Mouse (Mus musculus): ENCODE results near the gene Rmdn2.

Gene Rmdn2

DNA sequence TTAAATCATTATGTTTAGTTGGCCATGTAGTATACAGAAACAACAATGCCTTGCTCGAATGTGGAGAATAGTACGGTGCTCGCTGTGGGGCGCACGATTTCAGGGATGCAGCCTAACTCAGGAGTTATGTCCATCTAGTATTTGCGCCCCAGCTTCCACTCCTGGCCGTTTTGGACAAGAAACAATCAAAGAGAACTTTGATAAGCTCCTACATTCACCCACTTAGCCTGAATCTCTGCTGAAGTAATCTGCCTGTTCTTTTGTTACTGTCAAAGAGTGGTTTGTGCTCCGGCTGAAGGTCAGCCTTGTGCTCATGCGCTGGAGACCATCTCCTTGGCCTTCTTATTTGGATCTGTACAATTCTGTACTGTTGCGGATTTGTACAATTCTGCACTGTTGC is 6.8 kb downstream of the Rmdn2 start:
- DNase-seq, result no peak

DNA sequence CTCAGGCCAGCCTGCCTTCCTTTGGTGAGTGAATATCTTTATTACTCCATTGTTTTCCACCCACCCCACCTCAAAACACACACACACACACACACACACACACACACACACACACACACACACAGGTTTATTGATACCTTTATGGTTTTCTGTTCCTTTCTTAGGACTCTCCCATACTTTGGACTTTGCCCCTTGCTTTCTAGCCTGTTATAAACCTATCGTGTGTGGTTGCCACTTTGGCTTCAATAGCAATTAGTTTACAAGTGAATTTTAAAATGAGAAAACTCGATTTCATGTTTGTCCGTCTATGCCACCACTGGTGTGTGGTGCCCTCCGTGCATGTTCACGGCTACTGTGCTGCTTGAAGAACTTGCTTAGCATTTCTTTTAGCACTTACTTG is 7.3 kb downstream of the Rmdn2 start:
- no peak for DNase-seq

DNA sequence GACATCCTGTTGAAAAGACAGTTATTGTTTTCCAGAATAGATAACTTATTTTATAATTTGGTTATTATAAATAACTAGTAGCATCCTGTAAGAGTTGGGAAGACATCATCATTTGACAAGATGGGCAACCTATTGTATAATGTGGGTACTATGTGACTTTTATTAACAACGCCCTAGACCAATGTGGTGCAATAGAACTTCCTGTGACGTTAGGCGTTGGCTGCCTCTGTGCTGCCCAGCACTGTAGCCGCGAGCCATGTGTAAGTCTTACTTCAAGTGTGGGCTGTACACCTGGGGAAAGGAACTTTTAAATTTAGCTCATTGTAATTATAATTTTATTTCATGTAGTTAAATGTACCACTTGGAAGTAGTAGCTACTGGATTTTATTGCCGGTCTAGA is 10.4 kb downstream of the Rmdn2 start:
- no peak for DNase-seq

DNA sequence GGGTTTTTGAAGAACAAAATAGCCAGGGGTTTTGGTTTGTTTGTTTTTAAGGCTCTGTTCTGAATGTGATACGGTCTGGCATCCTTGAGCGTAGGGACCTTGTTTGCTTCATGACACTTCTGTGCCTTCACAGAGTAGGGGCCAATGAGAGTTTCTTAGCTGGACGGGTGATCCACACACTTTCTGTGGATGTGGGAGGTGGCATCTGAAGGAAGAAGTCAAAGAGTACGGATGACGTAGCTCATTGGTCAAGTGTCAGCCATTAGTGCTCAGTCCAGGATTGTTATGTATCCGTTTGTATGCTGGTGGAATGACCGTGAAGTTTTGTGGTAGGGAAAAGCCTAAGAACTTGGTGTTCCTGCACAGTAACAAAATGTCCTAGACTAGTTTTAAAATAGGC is 10.9 kb downstream of the Rmdn2 start:
- no peak for DNase-seq

DNA sequence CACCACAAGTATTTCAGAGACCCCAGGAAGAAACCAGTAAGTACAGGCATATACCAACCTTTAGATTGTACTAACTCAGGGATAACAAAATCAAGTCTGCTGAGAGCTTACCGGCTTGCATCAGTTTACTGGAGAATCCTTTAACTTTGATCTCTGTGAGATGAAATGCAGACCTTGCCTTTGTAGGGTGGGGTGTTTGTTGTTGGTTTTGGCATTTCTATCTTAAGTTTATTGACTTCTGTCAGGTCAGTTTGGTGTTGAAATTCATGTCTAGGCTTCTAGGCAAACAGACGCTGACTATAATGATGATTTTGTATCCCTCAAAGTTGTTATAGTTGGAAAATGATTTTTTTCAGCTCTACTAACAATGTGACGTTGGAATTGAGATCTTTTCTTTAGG is 12.2 kb downstream of the Rmdn2 start:
- DNase-seq, result no peak

DNA sequence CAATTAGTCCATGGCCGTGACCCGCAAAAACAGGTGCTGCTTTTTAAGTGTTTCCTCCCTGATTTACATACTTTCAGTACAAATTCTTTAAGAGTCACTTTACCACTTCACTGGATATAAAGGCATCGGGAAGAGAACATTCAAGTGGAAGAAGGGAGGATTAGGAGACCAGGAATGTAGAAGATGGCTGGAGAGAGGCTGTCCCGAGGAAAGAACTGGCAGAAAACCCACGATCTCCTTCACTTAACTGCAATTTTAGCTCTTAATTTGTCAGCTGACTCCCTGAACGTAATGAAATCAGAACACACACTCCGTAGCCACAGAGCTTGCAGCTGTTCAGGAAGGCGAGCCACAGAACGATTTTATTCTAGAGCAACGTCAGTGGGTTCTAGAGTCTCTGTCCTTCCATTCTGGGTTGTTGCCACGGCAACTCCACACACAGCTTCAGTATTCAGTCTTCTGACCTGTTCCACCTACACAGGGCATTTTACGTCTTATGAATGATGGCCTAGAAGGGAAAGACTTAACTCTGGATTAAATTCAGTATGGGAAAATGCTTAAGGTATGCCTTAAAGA is 14.7 kb downstream of the Rmdn2 start:
- no peak for DNase-seq

DNA sequence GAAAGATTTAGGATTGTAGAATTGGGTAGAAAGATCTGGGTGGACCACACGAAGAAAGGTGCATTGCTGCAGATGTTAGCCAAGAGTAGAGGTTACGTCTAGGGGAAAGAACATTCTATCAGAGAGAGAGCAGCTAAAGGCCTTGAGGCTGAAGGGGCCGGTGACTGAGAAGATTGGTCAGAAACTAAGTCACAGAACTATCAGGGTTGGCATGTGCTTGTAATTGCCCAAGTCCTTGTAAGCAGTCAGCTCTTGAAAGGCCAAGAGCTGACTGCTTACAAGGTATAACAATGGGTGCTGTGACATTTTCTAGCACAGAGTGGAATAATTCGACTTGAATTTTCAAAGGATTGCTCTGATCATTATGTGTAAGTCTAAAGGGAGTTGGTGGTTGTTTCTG is 38.2 kb downstream of the Rmdn2 start:
- DNase-seq, result no peak

DNA sequence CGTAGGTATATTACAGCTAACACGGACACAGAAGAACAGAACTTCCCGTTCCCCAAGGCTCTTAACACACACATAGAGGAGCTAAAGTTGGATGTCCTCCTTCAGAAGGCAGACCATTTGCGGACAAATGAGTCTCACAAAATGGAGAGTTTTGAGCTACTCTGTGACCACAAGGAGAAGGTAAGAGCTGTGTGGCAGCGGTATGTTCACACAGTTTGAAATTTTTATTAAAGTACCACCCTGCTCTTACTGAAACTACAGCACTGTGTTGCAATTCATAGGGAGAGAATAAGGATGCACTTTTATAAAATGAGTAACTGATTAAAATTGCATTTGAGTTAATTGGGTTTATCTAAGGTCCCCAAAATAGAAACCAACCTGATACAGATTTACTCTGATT is 38.6 kb downstream of the Rmdn2 start:
- no peak for DNase-seq

DNA sequence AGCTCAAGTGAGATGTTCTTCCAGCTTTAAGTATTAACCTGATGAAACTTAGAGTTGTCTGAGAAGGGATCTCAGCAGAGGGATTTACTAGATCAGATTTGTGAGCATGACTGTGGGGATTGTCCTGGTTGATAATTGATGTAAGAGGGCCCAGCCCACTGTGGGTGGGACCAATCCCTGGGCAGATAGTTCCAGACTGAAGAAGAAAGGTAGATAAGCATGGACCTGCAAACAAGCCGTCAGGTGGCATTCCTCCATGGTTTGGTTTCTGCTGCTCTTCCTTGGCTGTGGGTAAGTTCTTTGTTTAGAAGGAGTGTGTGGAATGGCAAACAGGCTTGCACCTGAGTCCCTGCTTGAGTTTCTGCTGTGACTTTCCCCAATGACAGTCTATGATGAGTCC is 41.5 kb downstream of the Rmdn2 start:
- no peak for DNase-seq

DNA sequence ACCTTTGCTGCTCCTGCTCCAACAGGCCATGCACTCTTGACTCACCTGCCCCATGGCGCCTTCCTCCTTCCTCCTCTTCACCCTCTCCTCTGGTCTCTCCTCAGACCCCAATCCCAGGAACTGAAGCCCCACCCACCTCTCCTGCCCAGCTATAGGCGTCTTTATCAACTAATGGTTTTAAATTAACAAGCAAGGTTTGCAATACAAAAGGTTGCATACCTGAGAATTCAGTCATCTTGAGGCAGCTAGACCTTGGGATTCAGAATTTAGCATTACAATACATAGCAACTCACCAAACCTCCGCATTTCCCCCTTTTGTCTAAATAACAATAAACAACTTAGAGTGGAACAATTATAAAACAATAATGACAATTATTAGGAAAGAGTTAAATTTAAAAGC is 42.5 kb downstream of the Rmdn2 start:
- DNase-seq, result no peak

DNA sequence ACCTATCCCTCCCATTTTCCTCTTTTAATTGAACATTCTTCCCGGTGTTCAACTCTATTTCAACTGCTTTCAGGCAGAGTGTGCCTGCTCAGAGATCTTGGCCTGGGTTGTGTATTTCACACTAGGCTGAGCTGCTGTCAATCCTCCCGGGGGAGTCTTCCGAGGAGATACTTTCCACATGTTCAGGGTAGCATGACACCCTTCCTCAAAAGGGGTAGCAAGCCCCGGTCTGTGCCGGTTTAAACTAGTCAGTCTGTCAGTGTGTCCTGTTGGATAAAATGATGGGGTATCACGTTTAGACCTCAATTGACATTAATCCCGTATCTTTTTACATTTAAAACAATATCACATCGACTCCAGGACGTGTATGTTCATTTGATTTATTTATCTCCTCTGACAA is 46.1 kb downstream of the Rmdn2 start:
- DNase-seq, result no peak

DNA sequence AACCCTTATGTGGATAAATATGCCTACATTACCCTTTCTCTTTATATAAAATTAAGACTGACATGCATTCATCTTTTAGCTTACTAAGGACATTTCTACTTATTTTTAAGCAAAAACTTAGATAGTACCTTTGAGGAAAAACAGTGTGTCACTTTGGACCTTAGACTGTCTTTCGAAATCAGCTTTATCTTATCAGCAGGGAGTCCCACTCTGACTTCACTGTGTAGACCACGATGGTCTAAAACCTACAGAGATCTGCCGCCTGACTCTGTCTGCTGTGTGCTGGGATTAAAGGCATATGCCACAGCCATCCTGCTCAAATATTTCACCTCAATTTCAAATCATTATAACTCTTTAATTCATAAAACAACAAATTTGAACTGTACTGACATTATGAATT is 46.8 kb downstream of the Rmdn2 start:
- no peak for DNase-seq

DNA sequence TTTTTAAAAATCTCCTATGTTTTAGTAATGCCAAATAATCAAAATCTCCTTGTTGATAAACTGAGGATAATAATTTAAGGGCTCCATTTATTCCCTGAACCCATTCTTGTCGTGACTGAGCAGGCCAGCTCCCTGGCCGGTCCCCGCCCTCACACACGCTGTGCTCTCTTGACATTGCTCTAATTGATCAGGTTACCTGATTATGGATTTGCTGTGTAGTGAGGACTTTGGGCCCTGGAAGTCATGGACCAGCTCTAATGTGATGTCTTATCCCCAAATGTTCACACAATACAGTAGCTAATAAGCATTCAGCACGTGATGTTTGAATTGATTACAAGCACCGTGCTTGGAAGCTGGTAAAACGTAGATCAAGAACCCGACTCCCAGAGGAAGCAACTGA is 47.2 kb downstream of the Rmdn2 start:
- no peak for DNase-seq

DNA sequence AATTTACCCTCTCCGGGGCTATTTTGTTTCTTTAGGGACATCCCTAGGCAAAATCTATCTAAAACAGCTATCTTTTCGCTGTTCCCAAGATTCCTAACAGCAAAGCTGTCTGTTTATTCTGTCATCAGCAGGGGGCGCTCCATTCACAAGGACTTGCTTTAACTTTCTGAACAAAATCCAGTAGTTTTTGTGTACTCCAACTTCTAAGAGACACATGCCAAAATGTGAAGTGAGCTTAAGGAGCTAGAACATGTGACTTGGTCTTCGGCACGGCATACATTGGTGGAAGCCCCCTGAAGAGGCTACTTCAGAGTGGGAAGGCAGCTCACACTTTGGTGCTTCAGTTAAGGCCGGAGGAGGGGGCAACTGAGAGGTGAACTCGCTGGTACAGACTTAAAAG is 49.7 kb downstream of the Rmdn2 start:
- peak; percentile 15 for DNase-seq

DNA sequence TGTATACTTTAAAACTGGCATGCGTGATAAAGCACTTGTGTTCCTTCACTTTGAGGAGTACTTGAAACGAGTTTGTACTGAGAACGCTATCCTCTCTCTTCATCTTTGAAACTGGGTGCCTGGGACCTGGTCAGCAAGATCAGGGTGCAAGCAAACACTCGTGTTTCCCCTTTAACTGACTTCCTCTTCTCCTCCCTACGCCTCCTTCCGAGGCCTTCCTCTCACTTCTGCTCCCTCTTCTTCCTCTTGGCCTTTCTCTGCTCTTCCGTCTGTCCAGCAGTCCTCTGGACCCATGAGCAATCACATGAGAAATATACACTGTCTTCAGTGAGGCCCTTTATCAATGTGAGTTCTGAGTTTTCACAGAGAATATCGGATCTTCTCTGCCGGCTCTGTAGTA is 50.2 kb downstream of the Rmdn2 start:
- DNase-seq, result no peak

DNA sequence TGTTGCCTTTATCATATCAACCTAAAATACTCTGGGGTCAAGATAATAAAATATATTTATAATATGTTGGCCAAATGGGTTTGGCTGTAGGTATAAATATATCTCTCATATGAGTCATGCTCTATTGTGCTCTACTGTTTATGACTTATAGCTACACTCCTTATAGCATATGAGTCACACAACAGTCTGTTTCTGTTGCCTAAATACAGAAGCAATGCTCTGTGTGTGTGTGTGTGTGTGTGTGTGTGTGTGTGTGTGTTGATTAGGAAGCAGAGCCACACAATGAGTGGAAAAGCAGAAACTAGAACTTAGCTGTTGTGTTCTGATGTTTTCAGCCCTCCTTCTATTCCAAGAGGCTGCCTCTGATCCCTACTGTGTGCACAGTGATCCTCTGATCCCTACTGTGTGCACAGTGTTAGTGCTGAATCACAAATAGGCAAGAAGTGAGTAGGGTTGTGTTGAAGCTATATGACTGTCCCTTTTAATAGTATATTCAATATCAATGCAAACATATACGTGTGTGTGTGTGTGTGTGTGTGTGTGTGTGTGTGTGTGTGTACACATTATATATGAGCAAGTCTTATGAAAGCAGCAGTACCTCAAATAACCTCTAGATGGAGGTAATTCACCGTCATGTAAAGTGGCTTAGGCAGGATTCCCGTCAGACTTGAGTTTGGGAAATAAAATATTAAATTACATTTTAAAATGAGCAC is 51.9 kb downstream of the Rmdn2 start:
- no peak for DNase-seq

DNA sequence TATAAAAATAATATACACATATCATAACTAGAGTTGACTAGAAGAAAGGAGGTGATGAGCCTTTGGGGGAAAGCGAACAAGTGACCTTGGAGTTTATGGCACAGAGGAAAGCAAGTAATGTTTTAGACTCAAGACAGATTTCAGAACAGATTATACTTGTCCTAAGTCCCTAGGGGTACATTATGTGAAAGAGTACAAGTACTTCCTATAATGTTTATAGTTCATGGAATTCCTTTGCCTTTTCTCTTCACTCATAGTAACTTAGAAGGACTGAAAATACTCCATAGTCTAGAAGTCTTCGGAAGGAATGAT is 52.4 kb downstream of the Rmdn2 start:
- DNase-seq, result no peak

DNA sequence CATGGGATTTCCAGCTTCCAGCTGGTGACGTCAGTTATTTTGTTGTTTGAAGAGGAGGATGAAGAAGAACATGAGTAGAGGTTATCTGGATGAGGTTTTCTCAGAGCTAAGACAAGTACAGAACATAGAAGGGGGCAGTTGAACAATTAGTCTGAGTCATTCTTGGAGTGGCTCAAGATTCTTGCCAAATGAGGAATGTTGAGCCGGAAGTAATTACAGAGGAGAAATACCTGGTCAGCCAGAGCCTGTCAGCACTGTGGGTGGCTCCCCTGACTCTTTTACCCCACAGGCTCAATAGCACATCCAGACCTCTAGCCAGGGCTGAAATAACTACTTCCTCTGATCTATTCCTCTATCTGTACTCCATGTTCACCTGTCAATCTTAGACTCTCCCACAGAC is 59.2 kb downstream of the Rmdn2 start:
- no peak for DNase-seq

DNA sequence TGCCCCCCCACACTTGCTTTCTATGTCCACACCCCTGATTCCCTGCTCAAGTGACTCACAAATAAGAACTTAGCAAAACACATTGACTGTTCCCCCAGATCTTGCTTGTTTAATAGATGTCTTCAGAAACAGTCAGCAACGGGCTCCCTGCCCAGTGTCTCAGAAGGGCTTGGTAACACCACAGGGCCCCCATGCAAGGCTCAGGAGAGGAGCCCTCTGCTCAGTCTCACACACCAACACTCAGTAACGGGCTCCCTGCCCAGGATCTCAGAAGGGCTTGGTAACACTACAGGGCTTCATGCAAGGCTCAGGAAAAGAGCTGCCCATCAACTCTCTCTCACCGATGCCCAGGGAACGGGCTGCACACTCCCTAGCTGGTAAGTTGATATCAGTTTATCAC is 83.4 kb downstream of the Rmdn2 start:
- DNase-seq, result no peak

DNA sequence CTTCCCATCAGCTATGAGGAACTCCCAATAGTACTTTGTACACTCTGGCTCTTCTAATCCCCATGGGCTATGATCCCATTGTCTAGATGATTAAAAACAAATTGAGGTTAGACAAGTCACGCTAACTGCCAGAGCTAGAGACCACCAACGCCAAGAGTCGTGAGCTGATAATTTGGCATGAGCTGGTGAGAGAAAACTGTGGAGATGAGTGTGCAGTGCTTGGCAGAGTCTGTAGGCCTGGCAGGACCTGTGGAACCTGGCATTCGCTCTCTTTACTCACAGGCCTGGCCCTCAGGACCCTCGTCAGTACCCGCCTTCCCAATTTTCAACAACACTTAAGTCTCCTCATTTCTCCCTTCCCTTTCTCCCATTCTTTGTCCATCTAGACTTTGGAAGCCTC is 83.9 kb downstream of the Rmdn2 start:
- no peak for DNase-seq

DNA sequence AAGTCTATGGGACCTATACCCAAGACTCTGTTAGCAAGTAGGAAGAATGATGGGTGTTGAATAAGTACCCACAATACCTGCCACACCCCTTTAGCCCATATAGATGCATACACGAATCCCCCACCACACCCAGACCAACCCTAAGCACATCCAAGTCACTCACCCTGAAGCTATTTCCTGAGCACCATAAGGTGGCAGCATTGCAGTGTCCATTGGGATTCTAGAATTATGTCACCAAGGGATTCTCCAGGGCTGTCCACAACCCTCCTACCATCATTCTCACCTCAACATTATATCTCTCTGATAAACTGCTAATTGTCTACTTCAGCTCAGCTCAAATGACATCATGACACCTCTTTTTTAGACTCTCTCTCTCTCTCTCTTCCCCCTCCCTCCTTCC is 87.5 kb downstream of the Rmdn2 start:
- DNase-seq, result no peak

DNA sequence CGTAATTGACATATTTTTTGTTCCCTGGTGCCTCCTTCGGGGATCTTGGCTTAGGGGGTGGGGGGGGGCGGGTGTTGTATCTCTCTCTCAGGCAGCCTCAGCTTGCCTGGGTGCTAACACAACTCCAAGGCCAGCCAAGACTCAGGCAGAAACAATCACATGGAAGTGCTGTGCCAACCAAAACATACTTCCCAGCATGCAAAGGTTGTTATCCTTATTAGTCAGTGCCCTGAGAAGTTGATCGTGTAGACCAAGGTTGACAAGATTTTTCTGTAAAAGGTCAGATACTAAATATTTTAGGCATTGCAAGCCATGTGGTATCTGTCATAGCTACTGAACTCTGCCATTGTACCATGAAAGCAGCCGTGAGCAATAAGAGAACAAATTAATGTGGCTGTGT is 89.2 kb downstream of the Rmdn2 start:
- no peak for DNase-seq

DNA sequence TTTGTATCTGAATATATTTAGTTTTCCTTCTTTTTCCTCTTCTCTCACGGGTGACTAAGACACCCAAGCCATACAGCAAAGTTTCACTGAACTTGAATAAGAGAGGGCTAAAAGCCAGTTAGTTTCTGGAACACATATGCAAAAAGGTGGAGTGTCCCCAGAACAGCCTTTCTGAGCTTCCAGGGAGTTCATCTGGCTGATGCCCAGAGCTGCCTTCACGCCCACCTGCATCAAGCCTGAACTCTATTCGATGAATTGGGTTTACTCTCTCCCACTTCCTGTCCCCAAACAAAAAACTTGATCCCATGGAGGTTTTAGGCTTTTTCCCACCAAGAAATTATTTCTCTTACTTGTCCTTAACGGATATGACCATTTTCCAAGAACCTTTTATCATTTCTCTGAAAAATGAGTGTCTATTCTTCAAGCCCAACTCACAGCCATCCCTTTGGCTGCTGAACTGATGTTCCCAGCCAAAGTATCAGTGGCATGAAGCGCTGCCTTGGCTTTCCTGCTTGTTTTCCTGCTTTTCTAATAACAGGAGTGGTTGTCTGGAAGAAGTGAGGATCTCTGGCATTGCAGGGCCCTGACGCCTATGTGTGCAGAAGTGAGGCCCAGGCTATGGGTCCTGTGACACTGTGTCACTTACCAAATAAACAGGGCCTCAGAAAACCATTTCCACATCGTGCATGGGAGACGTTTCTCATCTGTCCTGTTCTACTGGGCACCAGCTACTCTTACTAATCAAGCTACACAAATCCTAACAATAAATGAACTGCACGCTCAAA is 94.2 kb downstream of the Rmdn2 start:
- DNase-seq, result no peak

DNA sequence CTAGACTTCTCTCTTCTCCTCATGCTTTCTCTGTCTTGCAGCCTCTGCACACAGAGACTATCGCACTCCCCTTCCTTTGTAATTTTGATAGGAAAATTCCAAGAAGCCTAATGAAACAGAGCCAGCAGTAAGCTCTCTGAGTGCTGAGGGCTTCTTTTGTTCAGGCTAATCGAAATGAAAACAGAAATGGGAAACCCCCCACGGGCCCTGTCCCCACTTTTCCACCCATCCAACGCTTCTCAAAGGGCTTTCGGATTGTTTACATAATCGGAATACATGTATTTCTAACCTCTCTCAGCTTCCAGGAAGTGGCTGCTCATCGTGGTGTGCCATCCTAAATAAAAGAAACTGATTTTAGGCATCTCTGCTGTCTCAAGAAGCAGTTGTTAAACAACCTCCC is 96.5 kb downstream of the Rmdn2 start:
- no peak for DNase-seq

DNA sequence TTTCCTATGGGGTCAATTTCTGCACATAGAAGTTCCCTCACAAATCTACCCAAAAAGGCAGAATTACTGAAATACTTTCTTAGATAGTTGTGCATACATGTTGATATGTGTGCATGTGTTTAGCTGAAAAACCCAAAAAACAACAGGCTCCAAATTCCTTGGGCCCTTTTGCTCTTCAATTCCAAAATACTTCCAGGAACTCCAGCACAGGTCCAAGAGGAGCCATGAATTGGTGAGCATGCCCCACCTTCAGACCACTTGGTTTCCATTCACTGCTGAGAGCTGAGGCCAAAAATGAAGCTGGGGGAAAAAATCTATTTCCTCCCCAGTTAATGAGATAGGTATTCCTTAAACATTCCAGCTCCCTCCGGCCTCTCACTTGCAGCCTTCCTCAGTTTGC is 98.1 kb downstream of the Rmdn2 start:
- no peak for DNase-seq
